Mouse (Mus musculus) G1E (cell line): ENCODE results near the gene Cyb5rl. TPM values are rescaled to one million over a fixed set of nuclear protein-coding genes. Genes with fewer than 3 reads are reported as not detected.

Source experiments
- ATAC-seq: 2 replicates; pipeline ENCODE4 v1.8.0; 2016; ENCODE audit warnings: mild to moderate bottlenecking; ENCODE audit not compliant: insufficient number of reproducible peaks, poor library complexity, low FRiP score, severe bottlenecking; ENCODE audit errors: extremely low read depth
- DNase-seq: peaks from one replicate; pipeline ENCODE4 v3.0.0; 2012; ENCODE audit warnings: low spot score
- H3K27me3 ChIP-seq: 2 replicates; pipeline ENCODE4 v1.6.1; 2012; ENCODE audit warnings: mild to moderate bottlenecking, low read length, inconsistent platforms; ENCODE audit not compliant: insufficient read depth
- H3K36me3 ChIP-seq: replicated peaks from 2 replicates; pipeline ENCODE3; 2012; ENCODE audit warnings: mild to moderate bottlenecking, inconsistent platforms
- H3K4me1 ChIP-seq: 2 replicates; pipeline ENCODE4 v1.6.1; 2012; ENCODE audit warnings: low read depth, low read length, inconsistent platforms, mixed read lengths; ENCODE audit not compliant: insufficient read depth
- H3K4me3 ChIP-seq: 2 replicates; pipeline ENCODE4 v1.5.1; 2012; ENCODE audit warnings: low read depth, mild to moderate bottlenecking, inconsistent platforms, low read length, moderate library complexity, mixed read lengths
- H3K9me3 ChIP-seq: replicated peaks from 2 replicates; pipeline ENCODE4 v1.6.1; 2012; ENCODE audit warnings: inconsistent platforms
- CTCF ChIP-seq: IDR thresholded peaks from 2 replicates; pipeline ENCODE4 v1.5.1; 2012; ENCODE audit warnings: low read depth, low read length, inconsistent platforms, mixed read lengths
- GATA1 ChIP-seq: IDR thresholded peaks from 2 replicates; pipeline ENCODE4 v1.6.1; 2012; ENCODE audit warnings: borderline replicate concordance, low read length, inconsistent platforms, mixed read lengths
- GATA2 ChIP-seq: IDR thresholded peaks from 2 replicates; pipeline ENCODE4 v1.6.1; 2012; ENCODE audit warnings: low read depth, low read length, inconsistent platforms, borderline replicate concordance
- POLR2AphosphoS5 ChIP-seq: IDR thresholded peaks from 2 replicates; pipeline ENCODE4 v1.6.1; 2012; ENCODE audit warnings: low read depth, low read length, inconsistent platforms; ENCODE audit not compliant: insufficient replicate concordance
- TAL1 ChIP-seq: conservative IDR thresholded peaks from 2 replicates; pipeline ENCODE4 v1.6.1; 2012; ENCODE audit warnings: low read depth, low read length, inconsistent platforms, mixed read lengths
- polyA plus RNA-seq: library from polyadenylated mRNA; stranded (reverse); fragments of >175 nt; gene quantifications from 2 replicates; pipeline ENCODE4 v1.2.3, GENCODE M21; 2012
- total RNA-seq, 2 experiments: library from RNA; stranded (forward) in 1 of 2; stranded (reverse) in 1 of 2; fragments of 200-1000 nt in 1 of 2; fragments of >200 nt in 1 of 2; fragmentation: Nextera tagmentation in 1 of 2; gene quantifications; 2 replicates each; pipeline ENCODE4 v1.2.3; 2014 to 2017

The Cyb5rl gene
- total and polyA plus RNA-seq, 3 experiments: 3.8 to 5.3 (median 5.2) TPM

DNA sequence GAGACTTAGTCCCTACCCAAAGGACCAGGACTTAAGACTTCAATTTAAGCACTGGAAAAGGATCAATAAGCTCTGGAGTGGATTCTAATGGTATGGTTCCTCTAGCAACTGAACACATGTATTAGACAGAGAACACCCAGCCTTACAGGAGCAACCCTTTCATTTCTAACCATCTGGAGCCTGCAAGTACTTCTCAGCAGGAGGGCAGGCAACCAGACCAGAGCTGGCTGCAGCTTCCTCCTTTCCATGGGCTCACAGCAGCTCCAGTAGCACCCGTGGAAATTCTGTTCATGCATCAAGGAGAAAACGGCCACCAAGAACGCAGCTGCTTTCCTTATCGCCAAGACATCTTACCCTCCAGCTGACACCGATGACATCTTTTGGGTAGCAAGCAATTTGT, 68.9 kb downstream of the Cyb5rl start:
- Histone ChIP-seq H3K9me3 (no peaks in the 10 kb centered on the region), H3K4me3 (no peak overlapping the region), H3K36me3 (peaks cover 26% of the 10 kb centered on the region), H3K27me3 (peaks cover 18% of the 10 kb centered on the region), H3K4me1 (peaks cover 3% of the 10 kb centered on the region; the same call in 1 of the 2 replicates)
- TF ChIP-seq TAL1: no peak
- no peak for TF ChIP-seq POLR2AphosphoS5
- no peak for TF ChIP-seq GATA1
- no peak for TF ChIP-seq GATA2
- no peak for TF ChIP-seq CTCF
- DNase-seq (no peak), ATAC-seq (no peak)

DNA sequence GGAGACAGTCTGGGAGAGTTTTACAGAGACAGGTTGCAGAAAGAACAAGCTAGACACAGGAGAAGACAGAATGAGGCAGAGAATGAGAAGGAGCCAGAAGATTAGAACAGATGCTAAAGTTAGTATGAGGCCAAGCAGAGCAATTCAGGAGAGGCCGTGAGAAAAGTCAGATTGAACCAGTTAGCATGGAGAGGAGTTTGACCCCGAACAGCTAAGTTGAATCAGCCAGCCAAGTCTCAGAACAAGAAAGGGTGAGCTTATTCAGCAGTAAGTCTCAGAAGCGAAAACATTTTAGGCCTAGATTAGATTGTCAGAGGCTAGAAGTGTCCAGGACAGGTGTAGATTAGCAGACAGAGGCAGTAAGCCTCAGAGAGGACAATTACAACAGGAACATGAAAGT, 69.7 kb downstream of the Cyb5rl start:
- ATAC-seq (no peak), DNase-seq (no peak)
- Histone ChIP-seq H3K27me3 (peaks cover 14% of the 10 kb centered on the region), H3K4me3 (no peak overlapping the region), H3K36me3 (peaks cover 34% of the 10 kb centered on the region), H3K9me3 (no peaks in the 10 kb centered on the region), H3K4me1 (peaks cover 3% of the 10 kb centered on the region; the same call in 1 of the 2 replicates)
- TF ChIP-seq POLR2AphosphoS5 (no peak), TAL1 (no peak), CTCF (no peak)

Other genes starting within 250 kb of the Cyb5rl start
- 232 and 311 TPM in 2 replicates for gene Ssbp3, start 156.3 kb upstream of the Cyb5rl start, total RNA-seq (2014; fragmentation: Nextera tagmentation)
- gene Ssbp3, start 156.3 kb upstream of the Cyb5rl start, total RNA-seq (2017): 27.5 and 46.6 TPM in 2 replicates
- 685 and 787 TPM in 2 replicates for gene Ssbp3, start 156.3 kb upstream of the Cyb5rl start, polyA plus RNA-seq
- 95.0 and 125 TPM in 2 replicates for gene Mrpl37, start 120 bp upstream of the Cyb5rl start, total RNA-seq (2014; fragmentation: Nextera tagmentation)
- 50.0 and 50.4 TPM in 2 replicates for gene Mrpl37, start 120 bp upstream of the Cyb5rl start, total RNA-seq (2017)
- 41.0 and 51.9 TPM in 2 replicates for gene Mrpl37, start 120 bp upstream of the Cyb5rl start, polyA plus RNA-seq
- gene Cdcp2, start 29.9 kb downstream of the Cyb5rl start, total RNA-seq (2014; fragmentation: Nextera tagmentation): not detected in 2 replicates
- gene Cdcp2, start 29.9 kb downstream of the Cyb5rl start, total RNA-seq (2017): 0.06 and 0.11 TPM in 2 replicates
- gene Cdcp2, start 29.9 kb downstream of the Cyb5rl start, polyA plus RNA-seq: not detected in 2 replicates
- gene Tmem59, start 111.4 kb downstream of the Cyb5rl start, total RNA-seq (2014; fragmentation: Nextera tagmentation): 191 and 209 TPM in 2 replicates
- 89.2 and 113 TPM in 2 replicates for gene Tmem59, start 111.4 kb downstream of the Cyb5rl start, total RNA-seq (2017)
- 74.2 and 102 TPM in 2 replicates for gene Tmem59, start 111.4 kb downstream of the Cyb5rl start, polyA plus RNA-seq
- gene Tceanc2, start 112.1 kb downstream of the Cyb5rl start, total RNA-seq (2014; fragmentation: Nextera tagmentation): 26.5 and 65.8 TPM in 2 replicates
- 15.1 and 15.8 TPM in 2 replicates for gene Tceanc2, start 112.1 kb downstream of the Cyb5rl start, total RNA-seq (2017)
- 13.4 and 17.6 TPM in 2 replicates for gene Tceanc2, start 112.1 kb downstream of the Cyb5rl start, polyA plus RNA-seq
- gene Ldlrad1, start 142.2 kb downstream of the Cyb5rl start, total RNA-seq (2014; fragmentation: Nextera tagmentation): 0.75 TPM in 1 of 2 replicates, not detected in the other
- gene Ldlrad1, start 142.2 kb downstream of the Cyb5rl start, total RNA-seq (2017): not detected in 2 replicates
- not detected in 2 replicates for gene Ldlrad1, start 142.2 kb downstream of the Cyb5rl start, polyA plus RNA-seq
- 20.7 and 23.9 TPM in 2 replicates for gene Lrrc42, start 186.5 kb downstream of the Cyb5rl start, total RNA-seq (2014; fragmentation: Nextera tagmentation)
- gene Lrrc42, start 186.5 kb downstream of the Cyb5rl start, total RNA-seq (2017): 13.1 and 15.0 TPM in 2 replicates
- gene Lrrc42, start 186.5 kb downstream of the Cyb5rl start, polyA plus RNA-seq: 13.9 and 15.7 TPM in 2 replicates
- 37.5 and 44.7 TPM in 2 replicates for gene Hspb11, start 186.6 kb downstream of the Cyb5rl start, total RNA-seq (2014; fragmentation: Nextera tagmentation)
- 31.0 and 33.8 TPM in 2 replicates for gene Hspb11, start 186.6 kb downstream of the Cyb5rl start, total RNA-seq (2017)
- 8.9 and 9.1 TPM in 2 replicates for gene Hspb11, start 186.6 kb downstream of the Cyb5rl start, polyA plus RNA-seq
- gene Dio1, start 240.2 kb downstream of the Cyb5rl start, total RNA-seq (2014; fragmentation: Nextera tagmentation): not detected in 2 replicates
- not detected in 2 replicates for gene Dio1, start 240.2 kb downstream of the Cyb5rl start, total RNA-seq (2017)
- not detected in 2 replicates for gene Dio1, start 240.2 kb downstream of the Cyb5rl start, polyA plus RNA-seq
- gene Yipf1, start 247.4 kb downstream of the Cyb5rl start, total RNA-seq (2014; fragmentation: Nextera tagmentation): 26.8 and 27.5 TPM in 2 replicates
- 35.8 and 45.5 TPM in 2 replicates for gene Yipf1, start 247.4 kb downstream of the Cyb5rl start, total RNA-seq (2017)
- 8.8 and 13.4 TPM in 2 replicates for gene Yipf1, start 247.4 kb downstream of the Cyb5rl start, polyA plus RNA-seq